Mouse (Mus musculus) gastrocnemius, postnatal 14 days (tissue): Measurements from ENCODE around the gene 1700037H04Rik. TPM values are rescaled to one million over a fixed set of nuclear protein-coding genes. Genes with fewer than 3 reads are reported as not detected.
"Not testable (repeated sequence)": the region's sequence is repeated elsewhere in the genome, so short reads cannot be mapped to it uniquely, and the experiment has no call there.

Experiments used
- DNase-seq: peaks from one replicate; pipeline ENCODE4 v3.0.0; 2021; ENCODE audit warnings: mixed read lengths
- intact Hi-C: fragments of 180-260 bp; cut with DNase I; formaldehyde crosslinking; loops from one replicate; pipeline ENCODE4 v1.15.1; 2025; ENCODE audit warnings: low total_unique reads
- total RNA-seq, 2 experiments: library from RNA; stranded (reverse); gene quantifications; 2 replicates each; pipeline ENCODE4 v1.2.3; 2021

The 1700037H04Rik gene
- total RNA-seq, 2 experiments from 2014 or later: 5.8 to 6.2 TPM

DNA sequence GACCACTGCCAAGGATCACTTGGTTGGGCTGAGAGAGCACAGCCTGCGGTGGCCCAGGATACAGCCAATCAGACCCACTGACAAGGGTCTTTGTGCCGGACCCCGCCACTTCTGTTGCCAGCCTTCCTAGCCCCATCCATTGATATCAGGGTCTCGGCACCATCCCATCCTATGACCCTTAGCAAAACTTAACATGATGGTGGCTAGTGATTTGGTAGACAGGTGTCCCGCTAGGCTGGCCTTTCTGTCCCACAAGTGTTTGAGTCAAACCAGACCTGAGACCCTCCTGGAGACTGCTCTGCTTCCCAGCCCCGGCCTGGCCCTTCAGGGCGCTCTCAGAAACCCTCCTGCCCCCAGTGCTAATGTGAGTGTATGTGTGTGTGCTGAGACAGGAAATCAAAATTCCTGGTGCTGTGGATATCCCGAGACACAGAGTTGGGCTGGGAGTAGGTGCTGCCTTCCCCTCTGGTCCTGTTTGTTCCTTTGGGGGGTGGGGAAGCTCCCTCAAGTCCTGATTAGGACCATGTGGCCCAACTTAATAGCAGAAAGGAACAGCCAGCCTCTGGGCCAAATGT is 25.0 kb downstream of the 1700037H04Rik start:
- intact Hi-C loops: no loop called here
- no peak for DNase-seq

DNA sequence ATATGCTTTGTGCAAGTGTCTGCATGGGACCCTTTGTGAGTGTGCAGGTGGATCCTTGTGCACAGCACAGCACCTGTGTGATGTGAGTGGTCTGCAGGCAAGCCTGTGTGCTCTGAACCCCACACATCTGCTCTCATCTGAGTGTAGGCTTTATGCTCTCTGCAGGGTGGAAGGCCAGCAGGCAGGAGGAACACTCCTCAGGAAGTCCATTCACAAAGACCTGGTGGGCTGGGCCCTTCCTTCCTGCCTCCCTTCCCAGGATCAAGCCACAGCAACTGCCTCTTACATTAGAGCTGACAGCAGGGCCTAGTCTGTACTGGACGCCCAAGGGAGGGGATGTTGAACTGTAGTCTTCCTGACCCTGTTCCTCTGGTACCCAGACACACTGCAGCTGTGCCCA is 25.5 kb downstream of the 1700037H04Rik start:
- DNase-seq: no peak
- intact Hi-C loops: no loop called here

DNA sequence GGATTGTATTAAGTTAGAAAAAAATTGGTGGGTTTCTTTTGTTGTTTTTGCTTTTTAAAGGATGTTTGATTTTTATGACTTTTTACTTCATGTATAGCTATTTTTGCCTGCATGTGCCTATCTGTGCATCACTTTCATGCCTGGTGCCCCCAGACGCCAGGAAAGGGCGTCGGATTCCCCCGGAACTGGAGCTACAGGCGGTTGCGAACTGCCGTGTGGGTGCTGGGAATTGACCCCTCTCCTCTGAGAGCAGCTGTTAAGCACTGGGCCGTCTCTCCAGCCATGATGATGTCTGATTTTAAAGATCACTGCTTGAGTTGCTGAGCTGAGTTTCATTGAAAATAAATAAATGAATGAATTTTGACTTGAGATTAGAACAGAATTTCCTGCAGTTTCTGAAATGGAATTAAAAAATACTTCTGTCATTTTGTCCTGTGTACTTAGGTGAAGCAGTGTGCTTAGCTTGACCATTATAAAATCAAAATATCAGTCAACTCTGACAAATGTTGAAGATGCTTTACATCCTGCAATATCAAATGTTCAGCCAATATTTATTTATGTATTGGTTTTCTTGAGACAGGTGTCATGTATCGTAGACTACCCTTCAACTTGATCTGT is 26.8 kb downstream of the 1700037H04Rik start, which contains the start of gene Gm11037:
Gm11037 (plus strand) TSS at position 568 of the 618 bp plus-strand sequence.
- no peak for DNase-seq
- intact Hi-C loops: no loop called here

- intact Hi-C loops: no loop called here
- no peak for DNase-seq
Measured at GRCm38 (mm10) chr2:131132111-131132888, 27.6 kb downstream of the 1700037H04Rik start.

GRCm38 (mm10) chr2:131130849-131131248 is 29.0 kb downstream of the 1700037H04Rik start:
- no peak for DNase-seq
- intact Hi-C loops: no loop called here

GRCm38 (mm10) chr2:131129836-131130235 is 30.0 kb downstream of the 1700037H04Rik start:
- intact Hi-C loops: no loop called here
- DNase-seq: no peak

GRCm38 (mm10) chr2:131128636-131129157 is 31.2 kb downstream of the 1700037H04Rik start:
- intact Hi-C loops: no loop called here
- no peak for DNase-seq

GRCm38 (mm10) chr2:131128211-131128610 is 31.7 kb downstream of the 1700037H04Rik start:
- intact Hi-C loops: no loop called here
- DNase-seq: no peak

GRCm38 (mm10) chr2:131127161-131127730 is 32.6 kb downstream of the 1700037H04Rik start, which contains the start of gene Hspa12b:
Hspa12b (plus strand) TSS chr2:131127280.
- DNase-seq: peak; percentile 78
- intact Hi-C loops: no loop called here

DNA sequence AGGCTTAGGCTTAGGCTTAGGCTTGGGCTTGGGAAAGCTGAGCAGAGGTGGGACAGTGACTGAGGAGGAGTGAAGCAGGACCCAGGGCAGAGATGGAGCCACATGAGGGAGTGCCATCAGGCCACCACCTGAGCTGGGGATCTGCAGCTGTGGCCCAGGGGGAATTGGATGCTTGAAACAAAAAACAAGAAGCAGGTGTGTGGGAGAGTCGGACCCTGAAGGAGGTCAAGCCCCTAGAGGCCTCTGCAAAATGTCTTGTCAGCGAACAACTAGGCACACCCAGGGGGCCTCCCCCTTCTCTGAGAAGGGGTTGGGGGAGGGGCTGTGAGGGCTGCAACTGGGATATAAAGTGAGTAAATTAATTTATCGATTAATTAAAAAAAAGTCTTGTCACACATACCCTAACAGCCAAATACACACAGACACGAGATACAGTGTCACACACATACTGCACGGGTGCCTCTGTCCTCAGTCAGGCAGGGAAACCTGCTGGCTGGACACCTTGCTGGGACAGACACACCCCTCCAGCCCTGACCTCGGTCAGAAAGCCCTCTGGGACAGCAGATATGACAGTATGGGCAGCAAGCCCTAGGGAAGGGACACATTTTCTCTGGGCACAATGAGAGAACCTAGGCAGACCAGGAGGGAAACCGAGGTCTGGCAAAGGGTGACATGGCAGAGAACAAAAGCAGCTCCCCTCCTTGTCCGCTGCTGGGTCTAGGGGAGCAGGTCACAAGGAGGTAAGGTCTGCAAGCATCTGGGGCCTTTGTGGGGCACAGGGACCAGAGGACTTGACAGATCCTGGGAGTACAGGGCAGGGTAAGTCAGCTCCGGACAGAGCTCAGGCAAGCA is 33.7 kb downstream of the 1700037H04Rik start:
- intact Hi-C loops: no loop called here
- no peak for DNase-seq

GRCm38 (mm10) chr2:131125157-131125963 is 34.5 kb downstream of the 1700037H04Rik start:
- DNase-seq: no peak
- intact Hi-C loops: no loop called here

DNA sequence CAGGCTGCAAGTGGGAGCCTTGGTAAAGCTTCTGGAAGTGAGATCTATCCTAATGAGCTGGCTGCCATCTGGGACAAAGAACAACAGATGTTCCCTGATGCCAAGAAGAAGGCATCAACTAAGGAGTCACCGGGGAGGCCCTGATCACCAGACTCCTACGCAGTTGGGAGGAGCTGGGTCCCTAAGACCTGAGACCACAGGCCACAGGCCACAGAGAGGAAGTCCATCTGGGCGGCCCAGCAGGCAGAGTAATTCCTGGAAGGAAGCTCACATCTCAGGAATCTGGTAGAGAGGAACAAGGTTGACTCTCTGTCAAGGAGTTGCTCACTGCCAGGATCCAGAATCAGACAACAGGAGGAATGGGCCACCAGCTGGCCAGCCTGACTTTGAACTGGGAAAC is 35.7 kb downstream of the 1700037H04Rik start:
- intact Hi-C loops: no loop called here
- DNase-seq: no peak

DNA sequence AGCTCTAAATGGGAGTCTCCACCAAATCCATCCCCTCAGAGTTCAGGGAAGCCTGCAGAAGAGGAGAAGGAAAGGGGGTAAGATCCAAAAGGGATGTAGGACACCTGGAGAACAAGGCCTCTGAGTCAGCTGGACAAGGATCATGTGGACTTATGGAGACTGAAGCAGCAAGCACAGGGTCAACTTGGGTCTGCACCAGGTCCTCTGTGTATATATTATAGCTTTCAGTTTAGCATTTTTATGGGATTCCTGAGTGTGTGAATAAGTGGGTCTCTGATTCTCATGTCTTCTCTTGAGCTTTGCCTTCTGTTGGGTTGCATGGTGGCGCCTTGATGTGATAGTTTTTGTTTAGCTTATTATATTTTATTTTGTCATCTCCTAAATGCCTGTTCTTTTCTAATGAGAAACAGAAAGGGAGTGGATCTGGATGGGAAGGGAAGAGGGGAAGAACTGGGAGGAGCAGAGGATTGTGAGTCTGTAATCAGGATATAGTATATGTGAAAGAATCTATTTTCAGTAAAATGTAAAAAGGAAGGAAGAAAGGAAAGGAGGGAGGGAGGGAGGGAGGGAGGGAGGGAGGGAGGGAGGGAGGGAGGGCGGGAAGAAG is 40.8 kb downstream of the 1700037H04Rik start:
- intact Hi-C loops: no loop called here
- no peak for DNase-seq

GRCm38 (mm10) chr2:131105989-131106388 is 53.9 kb downstream of the 1700037H04Rik start:
- DNase-seq: no peak
- intact Hi-C loops: no loop called here

GRCm38 (mm10) chr2:131105061-131105460 is 54.8 kb downstream of the 1700037H04Rik start:
- intact Hi-C loops, DNase-seq: not testable (repeated sequence)

DNA sequence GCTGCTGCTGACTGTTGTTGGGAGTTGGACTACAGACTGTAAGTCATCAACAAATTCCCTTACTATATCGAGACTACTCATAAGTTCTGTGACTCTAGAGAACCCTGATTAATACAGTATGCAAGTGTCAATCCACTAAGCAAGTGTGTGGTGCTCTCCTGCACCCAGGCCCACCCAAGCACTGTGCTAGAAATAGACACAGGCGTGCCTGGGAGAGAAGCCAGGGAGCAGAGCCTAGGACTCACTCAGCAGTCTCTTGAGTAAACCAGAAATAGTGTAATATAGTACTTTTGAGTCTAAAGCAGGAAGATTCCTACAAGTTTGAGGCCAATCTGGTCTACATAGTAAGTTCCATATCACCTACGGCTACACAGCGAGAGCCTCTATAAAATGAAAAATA is 55.9 kb downstream of the 1700037H04Rik start:
- DNase-seq: peak; percentile 64
- intact Hi-C loops: no loop called here

- no peak for DNase-seq
- intact Hi-C loops: no loop called here
Measured at GRCm38 (mm10) chr2:131101530-131101929, 58.4 kb downstream of the 1700037H04Rik start.

DNA sequence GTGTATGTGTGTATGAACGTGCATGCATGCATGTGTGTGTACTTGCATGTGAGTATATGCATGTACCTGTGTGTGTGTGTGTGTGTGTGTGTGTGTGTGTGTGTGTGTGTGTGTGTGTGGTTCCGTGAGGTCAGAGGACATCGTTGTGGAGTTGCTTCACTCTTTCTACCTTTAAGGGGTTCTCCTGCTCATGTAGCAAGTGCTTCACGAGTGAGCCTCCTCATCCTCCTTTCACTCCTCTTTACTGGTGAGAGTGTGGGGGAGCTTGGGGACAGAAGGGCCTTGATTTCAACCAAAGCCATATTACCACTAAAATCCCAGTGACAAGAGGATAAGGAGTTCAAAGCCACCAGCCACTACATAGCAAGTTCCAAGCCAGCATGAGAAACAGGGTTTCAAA is 62.8 kb downstream of the 1700037H04Rik start:
- DNase-seq: no peak
- intact Hi-C loops: loop anchor here (5.0 kb wide), 3 partner anchors 45 to 320 kb away; no protein-coding TSS in a partner anchor
